Mouse (Mus musculus): ENCODE measurements around the gene Baiap3.

Baiap3 gene

DNA sequence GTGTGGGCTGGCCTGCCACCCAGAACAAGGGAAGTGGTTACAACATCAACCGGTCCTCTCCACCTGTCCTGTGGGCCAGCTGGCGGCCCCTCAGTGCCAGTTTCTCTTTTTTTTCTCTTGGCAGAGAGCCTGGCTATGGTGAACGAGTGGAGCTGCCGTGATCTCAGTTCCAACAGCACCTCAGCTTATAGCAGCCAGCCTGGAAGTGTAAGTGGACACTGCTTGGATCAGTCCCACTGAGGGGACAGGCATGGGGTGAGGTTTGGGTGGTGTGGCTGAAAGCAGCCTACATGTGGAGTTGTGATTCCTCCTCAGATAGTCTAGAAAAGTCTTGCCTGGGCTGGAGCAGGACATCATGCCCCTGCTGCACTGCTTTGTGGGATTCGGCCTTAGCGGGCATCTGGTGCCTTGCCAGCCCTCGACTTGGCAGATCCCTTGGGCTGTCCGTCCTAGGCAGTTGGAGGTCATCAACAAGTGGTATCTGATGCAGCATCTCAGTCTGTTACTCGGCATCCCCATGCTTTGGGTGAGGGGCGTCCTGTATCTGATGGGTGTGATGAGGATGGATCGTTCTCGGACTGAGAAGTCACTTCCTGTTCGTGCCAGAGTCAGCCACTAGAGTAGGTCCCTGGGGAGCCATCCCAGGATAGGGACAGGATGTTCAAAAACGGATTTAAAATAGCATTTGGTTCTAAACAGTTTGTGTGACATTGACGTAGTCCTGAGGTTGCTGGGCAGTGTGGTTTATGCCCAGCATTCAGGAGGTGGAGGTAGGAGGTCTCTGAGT lies 45.3 kb downstream of the Baiap3 start:
- no peak for DNase-seq (ENCODE audit: low spot score in 2 of 2)

DNA sequence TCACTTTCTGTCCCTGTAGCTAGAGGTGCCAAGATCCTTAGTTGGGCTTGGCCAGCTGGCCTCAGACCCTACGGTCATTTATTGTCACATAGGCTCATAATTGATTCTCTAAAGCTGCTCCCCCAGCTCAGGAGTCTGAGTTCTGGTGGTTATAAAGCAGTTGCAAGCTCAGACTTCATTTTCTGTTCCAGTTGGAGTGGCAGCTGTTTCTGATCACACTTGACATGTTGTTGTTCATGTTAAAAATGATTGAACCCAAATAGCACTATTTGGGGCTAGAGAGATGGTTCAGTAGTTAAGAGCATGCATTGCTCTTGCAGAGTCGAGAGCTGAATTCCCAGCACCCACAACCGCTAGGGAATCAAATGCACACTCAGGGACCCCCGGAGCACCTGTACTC lies 46.2 kb downstream of the Baiap3 start:
- DNase-seq (ENCODE audit: low spot score in 2 of 2) = no peak

DNA sequence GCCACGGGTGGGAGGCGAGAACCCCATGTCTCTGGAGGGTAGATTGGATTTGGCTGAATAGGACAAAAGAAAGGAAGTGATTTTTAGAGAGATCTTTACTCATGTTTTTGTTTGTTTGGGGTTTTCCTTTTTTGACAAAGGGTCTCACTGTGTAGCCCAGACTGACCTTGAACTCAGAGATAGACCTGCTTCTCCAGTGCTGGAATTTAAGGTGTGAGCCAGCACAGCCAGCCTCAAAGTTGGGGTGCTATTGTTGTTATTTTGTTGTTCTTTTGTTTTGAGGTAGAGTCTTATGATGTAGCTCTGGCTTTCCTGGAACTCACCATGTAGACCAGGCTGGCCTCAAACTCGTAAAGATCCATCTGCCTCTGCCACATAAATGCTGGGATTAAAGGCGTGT lies 53.8 kb downstream of the Baiap3 start:
- DNase-seq (ENCODE audit: low spot score in 2 of 2) = no peak

Data from spleen, postnatal 10 days (tissue).